Mouse (Mus musculus) liver, embryonic 12.5 days (tissue): ENCODE data around the gene Cass4. TPM values are rescaled to one million over a fixed set of nuclear protein-coding genes. Genes with fewer than 3 reads are reported as not detected.

Experiments used
- ATAC-seq: fragments of 200-750 bp; cut with Nextera tagmentation; 2 replicates; pipeline ENCODE4 v1.8.0; 2017; ENCODE audit warnings: moderate number of reproducible peaks, mild to moderate bottlenecking, moderate library complexity
- H3K27ac ChIP-seq: fragments of 300-500 bp; sonication (generic); 2 replicates; pipeline ENCODE4 v1.5.1; 2016; ENCODE audit warnings: mild to moderate bottlenecking
- H3K27me3 ChIP-seq: fragments of 300-500 bp; sonication (generic); replicated peaks from 2 replicates; pipeline ENCODE4 v1.6.1; 2016; ENCODE audit warnings: mild to moderate bottlenecking, moderate library complexity
- H3K36me3 ChIP-seq: fragments of 300-500 bp; sonication (generic); 2 replicates; pipeline ENCODE4 v1.6.1; 2016; ENCODE audit warnings: mild to moderate bottlenecking, moderate library complexity
- H3K4me1 ChIP-seq: fragments of 300-500 bp; sonication (generic); 2 replicates; pipeline ENCODE4 v1.6.1; 2016
- H3K4me2 ChIP-seq: fragments of 300-500 bp; sonication (generic); 2 replicates; pipeline ENCODE4 v1.6.1; 2016; ENCODE audit warnings: mild to moderate bottlenecking, moderate library complexity
- H3K4me3 ChIP-seq: fragments of 300-500 bp; sonication (generic); 2 replicates; pipeline ENCODE4 v1.5.1; 2016; ENCODE audit warnings: mild to moderate bottlenecking, moderate library complexity
- H3K9ac ChIP-seq: fragments of 300-500 bp; sonication (generic); 2 replicates; pipeline ENCODE4 v1.6.1; 2016; ENCODE audit warnings: mild to moderate bottlenecking, moderate library complexity
- H3K9me3 ChIP-seq: fragments of 300-500 bp; sonication (generic); replicated peaks from 2 replicates; pipeline ENCODE4 v1.6.1; 2016; ENCODE audit warnings: mild to moderate bottlenecking, moderate library complexity
- WGBS: fragments of 180-500 bp; shearing (Covaris S2); methylation state at CpG from one replicate; pipeline ENCODE4 v1.1.7; 2016; ENCODE audit not compliant: insufficient replicate concordance; 5-methylcytosine and 5-hydroxymethylcytosine counted together
- polyA plus RNA-seq: library from polyadenylated mRNA; unstranded; fragments of >200 nt; fragmentation: Nextera tagmentation; extraction: Ambion mirVana; gene quantifications from 2 replicates; pipeline ENCODE4 v1.2.1, GENCODE M21; 2016

Gene Cass4
- polyA plus RNA-seq, 1 experiment from 2014 or later = 1.4 TPM

DNA sequence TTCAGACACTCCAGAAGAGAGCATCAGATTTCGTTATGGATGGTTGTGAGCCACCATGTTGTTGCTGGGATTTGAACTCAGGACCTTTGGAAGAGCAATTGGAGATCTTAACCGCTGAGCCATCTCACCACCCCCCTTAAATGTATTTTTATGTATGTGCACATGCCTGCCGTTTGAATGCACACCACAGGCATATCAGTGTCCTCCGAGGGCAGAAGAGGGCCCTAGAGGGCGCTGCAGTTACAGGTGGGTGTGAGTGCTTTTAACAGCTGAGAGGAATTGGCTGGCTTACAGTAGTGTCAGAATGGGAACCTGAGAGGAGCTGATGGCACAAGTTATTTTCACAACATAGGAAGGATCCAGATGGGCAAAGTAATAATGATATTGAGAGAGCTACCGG lies 81.4 kb downstream of the Cass4 start:
- WGBS = 27% methylated on average over 6 of the region's 6 CpGs
- no peaks in the 10 kb centered on the region for H3K4me1 ChIP-seq

DNA sequence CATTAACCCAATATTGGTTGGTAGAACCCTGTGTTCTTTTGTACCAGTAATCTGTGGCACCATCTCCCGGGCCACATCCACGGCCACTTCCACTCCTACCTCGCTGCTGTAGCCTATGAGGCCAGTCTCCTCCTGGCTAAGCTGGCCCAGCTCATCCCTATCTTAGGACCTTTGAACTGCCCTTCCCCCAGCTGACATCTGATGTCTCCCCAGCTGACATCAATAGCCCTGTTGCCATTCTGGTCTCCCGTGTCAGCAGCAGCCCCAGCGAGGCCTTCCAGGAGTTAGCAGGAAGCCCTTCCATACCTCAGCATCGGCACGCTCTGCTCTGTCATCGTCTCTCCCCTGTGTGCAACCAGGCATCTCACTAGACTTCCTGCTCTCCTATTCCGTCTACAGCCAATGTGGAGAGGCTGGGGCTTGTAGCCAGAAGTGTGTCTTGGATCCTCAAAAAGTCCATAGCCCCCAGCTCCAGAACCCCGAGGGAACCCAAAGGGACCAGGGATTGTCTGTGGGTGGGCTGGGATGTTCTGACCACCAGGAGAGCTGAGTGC lies 83.2 kb downstream of the Cass4 start:
- H3K4me3 ChIP-seq = no peak overlapping the region
- no peak for ATAC-seq

More for the DNA sequence above, 81.4 kb downstream of the Cass4 start:
- Histone ChIP-seq H3K4me3 (no peak overlapping the region), H3K36me3 (peaks cover under 1% of the 10 kb centered on the region), H3K27me3 (no peaks in the 10 kb centered on the region), H3K9me3 (no peaks in the 10 kb centered on the region), H3K27ac (no peak overlapping the region), H3K9ac (no peak overlapping the region), H3K4me2 (no peak overlapping the region)
- no peak for ATAC-seq

GRCm38 (mm10) chr2:172477350-172477749 lies 83.8 kb downstream of the Cass4 start:
- 26% methylated on average over 3 of the region's 3 CpGs for WGBS
- Histone ChIP-seq H3K4me3 (no peak overlapping the region), H3K27me3 (no peaks in the 10 kb centered on the region), H3K36me3 (no peaks in the 10 kb centered on the region), H3K9ac (no peak overlapping the region), H3K27ac (no peak overlapping the region), H3K4me2 (no peak overlapping the region), H3K9me3 (no peaks in the 10 kb centered on the region), H3K4me1 (no peaks in the 10 kb centered on the region)
- no peak for ATAC-seq

More for the DNA sequence above, 83.2 kb downstream of the Cass4 start:
- H3K9me3 ChIP-seq = no peaks in the 10 kb centered on the region
- no peaks in the 10 kb centered on the region for H3K4me1 ChIP-seq
- H3K4me2 ChIP-seq = no peak overlapping the region
- WGBS = 25% methylated on average over 10 of the region's 10 CpGs
- H3K36me3 ChIP-seq = no peaks in the 10 kb centered on the region
- no peaks in the 10 kb centered on the region for H3K27me3 ChIP-seq
- H3K27ac ChIP-seq = no peak overlapping the region
- no peak overlapping the region for H3K9ac ChIP-seq

GRCm38 (mm10) chr2:172477860-172478259 lies 84.3 kb downstream of the Cass4 start:
- H3K4me1 ChIP-seq = no peaks in the 10 kb centered on the region
- no peaks in the 10 kb centered on the region for H3K27me3 ChIP-seq
- no peak overlapping the region for H3K4me3 ChIP-seq
- no peak overlapping the region for H3K4me2 ChIP-seq
- no peak overlapping the region for H3K9ac ChIP-seq
- H3K9me3 ChIP-seq = no peaks in the 10 kb centered on the region
- ATAC-seq = no peak
- H3K27ac ChIP-seq = no peak overlapping the region
- H3K36me3 ChIP-seq = no peaks in the 10 kb centered on the region
- 7% methylated on average over 2 of the region's 2 CpGs for WGBS

DNA sequence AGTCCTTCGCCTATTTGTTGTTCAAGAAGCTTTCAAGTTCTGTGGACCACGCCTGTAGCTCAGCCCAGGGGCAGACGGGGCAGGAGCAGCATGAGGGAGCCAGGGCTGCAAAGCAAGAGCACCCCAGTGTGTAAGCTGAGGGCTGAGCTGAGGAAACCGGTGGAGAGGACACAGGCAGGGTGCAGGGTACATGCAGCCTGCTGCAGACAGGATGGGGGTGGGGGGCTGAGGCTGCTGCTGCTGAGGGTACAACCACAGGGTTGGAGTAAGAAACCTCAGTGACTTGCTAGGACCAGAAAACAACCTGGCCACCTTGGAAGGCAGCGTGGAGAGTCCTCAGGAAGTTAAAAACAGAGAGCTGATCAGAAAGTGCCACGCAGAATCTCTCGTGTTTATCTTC lies 86.7 kb downstream of the Cass4 start:
- Histone ChIP-seq H3K27ac (no peak overlapping the region), H3K9me3 (no peaks in the 10 kb centered on the region), H3K4me2 (no peak overlapping the region), H3K36me3 (no peaks in the 10 kb centered on the region), H3K4me1 (no peaks in the 10 kb centered on the region), H3K4me3 (no peak overlapping the region), H3K27me3 (no peaks in the 10 kb centered on the region), H3K9ac (no peak overlapping the region)
- WGBS = 58% methylated on average over 7 of the region's 7 CpGs
- ATAC-seq = no peak

DNA sequence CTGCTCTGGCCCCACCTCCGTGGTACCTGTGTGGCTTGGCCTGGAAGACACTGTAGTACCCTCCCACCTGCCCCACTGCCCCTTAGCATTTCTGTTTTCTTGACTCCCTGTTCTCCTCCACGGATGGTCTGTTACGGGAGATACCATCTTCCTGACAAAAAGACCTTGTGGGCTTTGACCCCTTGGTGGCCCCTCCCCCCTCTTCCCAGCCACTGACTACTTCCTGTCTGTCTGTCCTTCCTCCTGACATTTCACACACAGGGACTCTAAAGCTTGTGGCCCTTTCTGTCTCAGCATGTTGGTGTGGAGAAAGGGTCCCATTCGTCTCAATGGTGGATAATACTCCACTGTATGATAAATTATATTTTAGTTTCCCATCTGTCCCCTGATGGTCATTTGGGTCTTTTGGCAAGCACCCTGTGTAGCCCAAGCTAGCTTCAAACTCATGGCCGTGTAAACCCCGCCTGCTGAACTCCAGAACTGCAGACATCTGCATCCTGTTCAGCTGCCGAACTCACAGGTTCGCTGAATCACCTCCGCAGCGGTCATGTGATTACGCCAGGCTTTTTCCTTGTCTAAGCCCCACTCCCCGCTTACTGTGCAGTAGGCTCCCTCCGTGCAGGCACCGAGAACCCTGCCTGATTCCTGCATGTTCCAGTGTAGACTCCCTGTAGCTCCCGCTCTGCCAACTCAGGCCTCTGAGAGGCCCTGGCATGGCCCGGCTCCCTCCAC lies 88.2 kb downstream of the Cass4 start:
- H3K27me3 ChIP-seq = no peaks in the 10 kb centered on the region
- H3K27ac ChIP-seq = no peak overlapping the region
- H3K4me1 ChIP-seq = no peaks in the 10 kb centered on the region
- no peak overlapping the region for H3K4me3 ChIP-seq
- no peak for ATAC-seq
- H3K36me3 ChIP-seq = no peaks in the 10 kb centered on the region
- no peak overlapping the region for H3K9ac ChIP-seq
- no peaks in the 10 kb centered on the region for H3K9me3 ChIP-seq
- WGBS = 47% methylated on average over 16 of the region's 16 CpGs
- H3K4me2 ChIP-seq = no peak overlapping the region

Other genes with a start within 250 kb of the Cass4 start
- 0.05 and 0.12 TPM in 2 replicates for gene Mc3r, start 145.3 kb upstream of the Cass4 start, polyA plus RNA-seq
- 128 and 138 TPM in 2 replicates for gene Fam210b, start 48.2 kb upstream of the Cass4 start, polyA plus RNA-seq
- gene Aurka, start 23.3 kb upstream of the Cass4 start, polyA plus RNA-seq = 173 and 177 TPM in 2 replicates
- 39.7 and 42.0 TPM in 2 replicates for gene Cstf1, start 23.1 kb upstream of the Cass4 start, polyA plus RNA-seq
- gene Rtf2, start 46.8 kb downstream of the Cass4 start, polyA plus RNA-seq = 55.6 and 59.2 TPM in 2 replicates
- 0.98 and 1.1 TPM in 2 replicates for gene Gcnt7, start 64.8 kb downstream of the Cass4 start, polyA plus RNA-seq
- 0.20 TPM in 1 of 2 replicates, not detected in the other for gene Fam209, start 78.7 kb downstream of the Cass4 start, polyA plus RNA-seq
- gene Tfap2c, start 155.8 kb downstream of the Cass4 start, polyA plus RNA-seq = not detected in 2 replicates